Mouse (Mus musculus): ENCODE measurements around the gene Pogz.
"Not testable (repeated sequence)": the region's sequence is repeated elsewhere in the genome, so short reads cannot be mapped to it uniquely, and the experiment has no call there.

Gene Pogz

DNA sequence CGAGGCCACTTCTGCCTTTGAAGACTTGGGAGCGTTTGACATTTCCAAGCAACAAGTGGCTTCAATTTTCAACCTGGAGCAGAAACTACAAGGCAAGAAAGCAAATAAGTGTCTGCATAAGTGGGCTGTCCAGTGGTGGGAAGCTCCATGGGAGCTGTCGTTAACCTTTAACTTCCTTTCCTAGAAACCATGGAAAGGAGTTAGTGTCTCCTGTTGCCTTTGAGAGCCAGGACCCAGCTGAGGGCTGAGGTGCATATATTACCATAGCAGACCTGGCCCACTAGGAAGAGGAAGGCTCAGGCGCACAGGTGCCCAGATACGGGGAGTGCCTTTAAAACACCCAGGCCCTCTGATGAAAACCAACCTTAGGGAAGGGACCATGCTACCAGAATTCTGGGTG, 4.7 kb upstream of the Pogz start:
- no peak for DNase-seq (ENCODE audit: low read depth, low spot score)

GRCm38 (mm10) chr3:94833358-94833757, 4.0 kb upstream of the Pogz start:
- DNase-seq (ENCODE audit: low read depth, low spot score) = peak; percentile 36

DNA sequence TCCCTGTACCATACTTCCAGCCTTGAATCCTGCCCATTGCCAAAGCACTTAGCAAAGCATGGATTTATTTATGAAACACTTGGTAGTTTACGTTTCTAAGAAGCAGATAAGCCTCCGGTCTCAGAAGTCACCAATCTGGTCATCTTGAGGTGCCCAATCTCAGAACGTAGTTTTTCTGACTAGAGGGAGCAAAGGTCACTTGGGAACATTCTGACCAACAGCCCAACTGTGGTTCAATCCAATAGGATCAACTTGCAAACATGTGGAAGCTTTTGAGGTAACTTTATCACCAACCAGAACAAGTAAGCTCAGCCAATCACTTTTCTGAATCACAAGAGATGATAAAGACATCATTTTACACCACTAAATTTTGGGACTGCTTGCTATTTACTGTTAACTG, 2.0 kb upstream of the Pogz start:
- no peak for DNase-seq (ENCODE audit: low read depth, low spot score)

- DNase-seq (ENCODE audit: low read depth, low spot score) = peak; percentile 86
Observed at GRCm38 (mm10) chr3:94837959-94838496, 661 bp downstream of the Pogz start.

DNA sequence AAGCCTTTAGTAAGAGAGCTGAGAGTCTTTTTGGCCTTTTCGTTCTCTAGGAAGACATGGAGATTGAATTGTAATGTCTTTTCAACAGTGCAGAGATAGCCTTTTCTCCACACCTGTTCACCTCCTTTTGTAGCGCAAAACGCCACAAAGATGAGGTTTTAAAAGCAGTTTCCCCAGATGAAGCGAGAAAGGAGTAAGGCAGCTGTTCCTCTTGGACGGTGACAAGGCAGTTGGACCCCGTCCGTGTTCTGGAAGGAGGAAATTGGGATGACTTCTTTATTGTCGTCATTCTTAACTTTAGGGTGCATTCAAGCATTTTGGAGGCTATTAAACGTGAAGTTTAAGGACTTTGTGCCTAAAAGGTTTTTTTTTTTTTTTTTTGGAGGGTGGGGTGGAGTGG, 1.3 kb downstream of the Pogz start:
- no peak for DNase-seq (ENCODE audit: low read depth, low spot score)

DNA sequence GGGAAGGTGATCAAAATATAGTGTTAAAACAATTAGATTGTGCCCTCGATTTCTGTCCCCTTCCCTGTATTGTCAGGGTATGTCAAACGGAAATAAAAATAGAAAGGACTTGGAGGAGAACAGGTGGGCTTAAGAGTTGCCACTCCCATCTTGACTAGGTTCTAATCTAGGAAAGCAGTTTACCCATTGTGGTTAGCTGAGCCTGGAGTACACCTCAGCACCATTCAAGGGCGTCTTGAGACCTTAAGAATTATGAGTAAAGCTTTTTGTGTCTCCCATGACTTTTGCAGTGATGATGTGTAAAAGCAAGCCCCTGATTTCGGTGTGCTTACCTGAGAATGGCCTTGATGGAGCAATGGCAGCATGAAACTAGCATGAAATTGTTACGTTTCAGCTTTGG, 1.7 kb downstream of the Pogz start:
- DNase-seq (ENCODE audit: low read depth, low spot score) = no peak

DNA sequence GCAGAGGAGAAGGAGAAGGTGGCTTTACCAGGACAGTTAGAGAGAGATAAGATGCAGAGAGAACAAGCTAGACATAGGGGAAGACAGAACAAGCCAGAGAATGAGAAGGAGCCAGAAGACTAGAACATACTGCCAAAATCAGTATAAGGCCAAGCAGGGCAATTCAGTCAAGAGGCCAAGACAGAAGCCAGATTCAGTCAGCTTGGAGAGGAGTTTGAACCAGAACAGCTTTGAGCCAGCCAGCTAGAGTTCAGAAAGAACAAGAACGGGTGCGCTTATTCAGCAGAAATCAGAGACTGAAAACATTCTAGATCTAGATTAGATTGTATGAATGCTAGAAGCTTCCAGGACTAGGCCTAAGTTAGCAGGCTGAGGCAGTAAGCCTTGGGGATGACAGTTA, 10.0 kb downstream of the Pogz start:
- DNase-seq (ENCODE audit: low read depth, low spot score) = no peak

DNA sequence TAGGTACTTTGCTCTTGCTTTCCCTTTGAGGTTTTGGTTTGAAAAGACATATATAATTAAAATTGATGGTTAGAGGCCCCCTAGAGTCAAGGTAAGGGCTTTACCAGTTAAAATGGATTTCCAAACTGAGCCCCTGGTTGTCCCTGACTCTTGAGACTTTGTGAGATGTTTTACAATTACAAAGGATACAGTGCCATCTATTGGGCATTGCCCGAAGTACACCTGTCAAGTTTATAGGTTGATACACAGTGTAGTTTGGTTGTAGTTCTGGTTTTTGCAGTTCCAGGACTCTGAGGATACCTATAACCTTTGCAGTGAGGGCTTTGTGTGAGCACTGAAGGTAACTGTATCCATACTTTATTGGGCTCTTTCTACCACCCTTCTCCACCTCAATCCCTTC, 12.0 kb downstream of the Pogz start:
- peak; percentile 74 for DNase-seq (ENCODE audit: low read depth, low spot score)

DNA sequence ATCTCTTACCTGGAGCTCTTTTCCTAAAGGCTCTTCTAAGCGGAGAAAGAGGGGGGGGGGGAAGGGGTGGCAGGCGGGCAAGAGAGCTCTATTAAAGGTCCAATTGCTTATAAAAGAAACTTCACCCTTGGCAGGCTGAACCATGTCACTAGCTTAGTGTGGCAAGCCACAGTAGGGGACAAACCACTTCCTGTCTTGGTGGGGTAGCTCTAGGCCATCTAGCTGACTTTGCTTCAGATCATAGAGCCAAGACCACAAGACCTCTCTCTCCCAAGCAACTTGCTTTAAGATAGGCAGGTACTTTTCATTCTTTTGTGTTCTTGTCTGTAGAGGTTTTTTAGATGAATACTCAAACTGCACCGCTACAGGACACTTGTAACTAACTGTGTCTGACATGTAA, 14.4 kb downstream of the Pogz start:
- no peak for DNase-seq (ENCODE audit: low read depth, low spot score)

- no peak for DNase-seq (ENCODE audit: low read depth, low spot score)
Observed at GRCm38 (mm10) chr3:94852215-94852614, 14.8 kb downstream of the Pogz start.

GRCm38 (mm10) chr3:94859471-94859870, 22.1 kb downstream of the Pogz start:
- DNase-seq (ENCODE audit: low read depth, low spot score) = no peak

GRCm38 (mm10) chr3:94869011-94869410, 31.6 kb downstream of the Pogz start:
- DNase-seq (ENCODE audit: low read depth, low spot score) = no peak

GRCm38 (mm10) chr3:94878618-94879017, 41.3 kb downstream of the Pogz start:
- no peak for DNase-seq (ENCODE audit: low read depth, low spot score)

- no peak for DNase-seq (ENCODE audit: low read depth, low spot score)
Observed at GRCm38 (mm10) chr3:94881840-94882239, 44.5 kb downstream of the Pogz start.

- no peak for DNase-seq (ENCODE audit: low read depth, low spot score)
Observed at GRCm38 (mm10) chr3:94882579-94882978, 45.2 kb downstream of the Pogz start.

- peak; percentile 91 for DNase-seq (ENCODE audit: low read depth, low spot score)
Observed at GRCm38 (mm10) chr3:94886316-94887224, 49.2 kb downstream of the Pogz start, which contains the start of gene Psmb4. Gene Psmb4 (minus strand): TSS chr3:94886961.

DNA sequence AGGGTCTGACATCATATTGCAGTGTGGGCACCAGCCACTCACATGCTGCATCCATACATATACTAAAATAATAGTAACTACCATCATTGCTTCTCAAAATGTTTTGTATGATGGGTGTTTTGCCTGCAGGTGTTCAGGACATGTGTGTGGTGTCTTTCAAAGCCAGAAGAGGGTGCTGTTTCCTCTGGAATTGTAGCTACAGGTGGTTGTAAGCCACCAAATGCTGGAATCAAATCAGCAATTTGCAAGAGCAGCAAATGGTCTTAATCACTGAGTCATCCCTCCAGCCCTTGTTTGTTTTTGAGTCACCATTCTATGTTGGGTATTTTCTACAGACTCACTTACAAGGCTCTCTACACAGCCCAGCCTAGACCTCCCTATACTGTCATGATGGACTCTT, 51.2 kb downstream of the Pogz start:
- DNase-seq (ENCODE audit: low read depth, low spot score) = peak; percentile 80

DNA sequence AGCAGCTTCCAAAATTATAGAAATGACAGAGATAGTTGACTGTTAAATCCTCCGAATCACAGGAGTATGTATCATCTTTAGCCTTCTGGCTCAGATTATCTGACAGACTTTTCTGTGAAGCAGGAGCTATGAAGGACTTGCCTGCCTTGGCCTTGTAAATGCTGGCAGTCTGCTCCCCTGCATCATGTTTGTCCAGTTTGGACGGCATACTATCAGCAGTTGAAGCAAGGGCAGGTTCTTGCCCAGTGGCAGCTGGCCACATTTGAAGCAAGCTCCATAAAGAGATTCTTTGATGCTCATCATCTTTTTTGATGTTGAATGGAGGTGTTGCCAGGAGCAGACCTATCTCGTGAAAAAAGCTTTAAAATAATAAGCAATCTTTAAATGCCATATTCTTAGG, 56.7 kb downstream of the Pogz start:
- no peak for DNase-seq (ENCODE audit: low read depth, low spot score)

DNA sequence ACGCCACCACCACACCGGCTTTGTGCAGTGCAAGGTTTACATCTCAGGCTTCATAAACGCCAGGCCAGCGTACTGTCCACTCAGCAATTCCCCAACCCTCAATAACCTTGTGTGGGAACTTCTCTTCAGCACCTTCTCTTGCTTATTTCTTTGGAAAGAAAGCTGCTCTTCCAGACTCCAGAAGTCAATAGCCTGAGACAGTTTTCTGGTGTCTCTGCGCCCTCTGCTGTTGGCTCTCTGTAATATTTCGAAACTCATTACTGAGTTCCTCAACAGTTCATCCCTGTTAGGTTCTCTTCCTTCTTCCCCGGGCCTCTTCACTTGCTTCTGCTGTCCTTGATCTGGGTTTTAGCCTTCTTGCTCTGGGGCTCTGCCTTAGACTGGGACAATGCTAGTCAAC, 65.4 kb downstream of the Pogz start:
- DNase-seq (ENCODE audit: low read depth, low spot score) = peak; percentile 69

- DNase-seq (ENCODE audit: low read depth, low spot score) = not testable (repeated sequence)
Observed at GRCm38 (mm10) chr3:94904759-94905158, 67.4 kb downstream of the Pogz start.

GRCm38 (mm10) chr3:94906482-94906881, 69.1 kb downstream of the Pogz start:
- DNase-seq (ENCODE audit: low read depth, low spot score) = no peak

DNA sequence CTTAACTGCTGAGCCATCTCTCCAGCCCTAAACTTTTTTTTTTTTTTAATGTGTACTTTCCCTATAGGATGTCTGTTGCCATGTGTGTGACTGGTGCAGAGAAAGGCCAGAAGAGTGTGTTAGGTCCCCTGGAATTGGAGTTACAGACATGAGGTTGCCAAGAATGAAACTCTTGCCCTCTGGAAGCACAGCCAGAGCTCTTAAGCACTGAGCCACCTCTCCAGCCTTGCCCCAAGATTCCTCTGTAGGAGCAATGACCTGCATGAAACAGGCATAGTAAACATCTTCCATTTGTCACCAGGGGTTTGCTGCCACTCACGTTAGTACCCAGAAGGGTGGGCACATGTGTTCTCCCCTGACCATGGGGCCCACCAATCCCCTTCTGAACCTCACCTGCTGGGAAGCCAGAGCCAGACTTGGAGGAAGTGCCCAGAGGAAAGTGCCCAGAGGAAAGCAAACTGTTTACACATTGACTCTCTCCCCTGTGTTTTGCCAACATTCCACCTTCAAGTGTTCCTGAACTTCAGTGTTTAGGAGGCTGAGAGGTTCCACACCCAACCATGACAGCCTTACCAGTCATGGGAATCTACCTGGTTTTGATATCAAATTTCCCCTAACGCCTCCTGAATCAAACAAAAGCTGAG, 73.8 kb downstream of the Pogz start:
- no peak for DNase-seq (ENCODE audit: low read depth, low spot score)

DNA sequence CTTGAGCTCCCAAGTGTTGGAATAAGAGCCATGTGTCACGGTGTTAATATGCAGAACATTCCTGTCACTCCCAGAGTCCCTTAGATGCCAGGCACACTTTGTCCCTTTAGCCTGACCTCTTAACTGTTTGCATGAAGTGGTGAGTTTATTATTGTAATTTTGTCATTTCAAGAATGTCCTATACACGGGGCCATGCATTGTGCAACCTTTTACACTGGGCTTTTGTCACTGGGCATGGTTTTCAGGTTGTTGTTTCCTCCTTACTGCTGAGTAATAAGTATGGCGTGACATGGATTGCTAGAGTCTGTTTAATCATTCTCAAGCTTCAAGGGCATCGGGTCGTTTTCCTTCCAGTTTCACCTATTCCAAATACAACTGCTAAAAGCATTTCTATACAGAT, 76.4 kb downstream of the Pogz start:
- no peak for DNase-seq (ENCODE audit: low read depth, low spot score)
